Mouse (Mus musculus) stomach, adult 2 months (tissue): ENCODE measurements around the gene Gm6614. TPM values are rescaled to one million over a fixed set of nuclear protein-coding genes. Genes with fewer than 3 reads are reported as not detected.

ENCODE experiments used
- polyA plus RNA-seq: library from polyadenylated mRNA; depleted of rRNA; stranded (reverse); fragments of >200 nt; gene quantifications from 2 replicates; pipeline ENCODE4 v1.2.3, GENCODE M21; 2012; rRNA removed

Gene Gm6614
- polyA plus RNA-seq = not detected in 2 replicates

DNA sequence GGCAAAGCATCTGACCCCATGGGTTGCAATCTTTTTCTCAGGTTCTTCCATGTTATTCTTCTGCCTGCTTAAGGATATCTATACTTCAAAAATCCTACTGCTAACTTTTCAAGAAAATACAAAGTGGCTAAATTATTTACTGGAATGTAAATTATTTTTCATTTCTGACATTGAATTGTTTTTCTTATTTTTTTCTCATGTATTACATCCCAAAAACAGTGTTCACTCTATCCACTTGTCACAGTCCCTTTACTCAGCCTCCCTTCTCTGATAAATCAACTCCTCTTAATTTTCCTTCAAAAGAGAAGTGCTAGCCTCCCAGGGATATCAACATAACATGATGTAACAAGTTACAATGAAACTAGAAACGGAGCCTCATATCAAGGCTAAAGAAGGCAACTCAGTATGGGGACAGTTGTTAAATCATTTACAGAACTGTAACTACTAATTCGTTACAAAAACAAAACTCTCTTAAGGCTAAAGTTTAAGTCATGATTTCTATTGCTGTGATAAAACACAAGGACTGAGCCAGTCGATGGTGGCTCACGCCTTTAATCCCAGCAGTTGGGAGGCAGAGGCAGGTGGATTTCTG is at the start of gene Gm6614:
Gene Gm6614 (minus strand): TSS at position 51 of the 592 bp plus-strand sequence.

DNA sequence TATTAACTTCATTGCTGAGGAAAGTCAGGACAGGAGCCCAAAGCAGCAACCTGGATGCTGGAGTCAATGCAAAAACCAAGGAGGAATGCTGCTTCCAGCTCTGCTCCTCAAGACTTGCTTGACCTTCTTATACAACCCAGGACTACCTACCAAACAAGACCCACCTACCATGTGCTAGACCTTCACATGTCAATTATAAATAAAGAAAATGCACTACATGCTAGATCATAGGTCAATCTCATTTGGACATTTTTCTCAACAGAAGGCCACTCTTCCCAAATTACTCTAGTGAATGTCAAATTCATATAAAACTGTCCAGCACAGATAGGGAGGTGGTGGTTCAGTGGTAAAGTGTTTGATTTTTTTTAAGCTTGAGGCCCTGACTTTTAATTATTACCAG is 64.4 kb downstream of the Gm6614 start, which contains the start of gene Slco1a1:
Gene Slco1a1 (minus strand): TSS at position 101 of the 400 bp plus-strand sequence.

Other genes with a start within 250 kb of the Gm6614 start
- gene Gm5724, start 237.6 kb downstream of the Gm6614 start, polyA plus RNA-seq = not detected in 2 replicates
- not detected in 2 replicates for gene Slco1a4, start 155.2 kb downstream of the Gm6614 start, polyA plus RNA-seq
- gene Slco1a1, start 64.5 kb downstream of the Gm6614 start, polyA plus RNA-seq = not detected in 2 replicates
- not detected in 2 replicates for gene Slco1a6, start 197.1 kb upstream of the Gm6614 start, polyA plus RNA-seq